Mouse (Mus musculus) liver, embryonic 16.5 days (tissue): ENCODE data around the gene Zswim8. TPM values are rescaled to one million over a fixed set of nuclear protein-coding genes. Genes with fewer than 3 reads are reported as not detected.

Experiments
- ATAC-seq: fragments of 200-750 bp; cut with Nextera tagmentation; 2 replicates; pipeline ENCODE4 v1.8.0; 2017; ENCODE audit warnings: low read depth, mild to moderate bottlenecking, moderate number of reproducible peaks, moderate library complexity
- H3K27ac ChIP-seq: fragments of 300-500 bp; sonication (generic); 2 replicates; pipeline ENCODE4 v1.5.1; 2014; ENCODE audit warnings: mild to moderate bottlenecking, low read length
- H3K27me3 ChIP-seq: fragments of 300-500 bp; sonication (generic); 2 replicates; pipeline ENCODE4 v1.6.1; 2014; ENCODE audit warnings: low read depth, low read length, mixed read lengths; ENCODE audit not compliant: control insufficient read depth, insufficient read depth
- H3K36me3 ChIP-seq: fragments of 300-500 bp; sonication (generic); 2 replicates; pipeline ENCODE4 v1.6.1; 2014; ENCODE audit warnings: mild to moderate bottlenecking; ENCODE audit not compliant: control insufficient read depth, insufficient read depth
- H3K4me1 ChIP-seq: fragments of 300-500 bp; sonication (generic); 2 replicates; pipeline ENCODE4 v1.6.1; 2014; ENCODE audit warnings: low read depth, low read length, mixed read lengths; ENCODE audit not compliant: control insufficient read depth
- H3K4me2 ChIP-seq: fragments of 300-500 bp; sonication (generic); 2 replicates; pipeline ENCODE4 v1.6.1; 2014; ENCODE audit warnings: low read depth, low read length, mixed read lengths
- H3K4me3 ChIP-seq: fragments of 300-500 bp; sonication (generic); 2 replicates; pipeline ENCODE4 v1.5.1; 2014; ENCODE audit warnings: low read depth, mild to moderate bottlenecking, low read length
- H3K9ac ChIP-seq: fragments of 300-500 bp; sonication (generic); 2 replicates; pipeline ENCODE4 v1.6.1; 2014; ENCODE audit warnings: low read depth, low read length
- H3K9me3 ChIP-seq: fragments of 300-500 bp; sonication (generic); replicated peaks from 2 replicates; pipeline ENCODE4 v1.6.1; 2016; ENCODE audit warnings: low read length; ENCODE audit not compliant: control insufficient read depth
- WGBS: fragments of 180-500 bp; shearing (Covaris S2); extraction: QIAGEN DNeasy Blood & Tissue Kit; methylation state at CpG from one replicate; pipeline ENCODE4 v1.1.7; 2014; ENCODE audit not compliant: insufficient replicate concordance; 5-methylcytosine and 5-hydroxymethylcytosine counted together
- polyA plus RNA-seq: library from polyadenylated mRNA; unstranded; fragments of >200 nt; fragmentation: Nextera tagmentation; extraction: Ambion mirVana; gene quantifications from 2 replicates; pipeline ENCODE4 v1.2.1, GENCODE M21; 2015

Gene Zswim8
- polyA plus RNA-seq, 1 experiment from 2014 or later = 6.3 TPM

DNA sequence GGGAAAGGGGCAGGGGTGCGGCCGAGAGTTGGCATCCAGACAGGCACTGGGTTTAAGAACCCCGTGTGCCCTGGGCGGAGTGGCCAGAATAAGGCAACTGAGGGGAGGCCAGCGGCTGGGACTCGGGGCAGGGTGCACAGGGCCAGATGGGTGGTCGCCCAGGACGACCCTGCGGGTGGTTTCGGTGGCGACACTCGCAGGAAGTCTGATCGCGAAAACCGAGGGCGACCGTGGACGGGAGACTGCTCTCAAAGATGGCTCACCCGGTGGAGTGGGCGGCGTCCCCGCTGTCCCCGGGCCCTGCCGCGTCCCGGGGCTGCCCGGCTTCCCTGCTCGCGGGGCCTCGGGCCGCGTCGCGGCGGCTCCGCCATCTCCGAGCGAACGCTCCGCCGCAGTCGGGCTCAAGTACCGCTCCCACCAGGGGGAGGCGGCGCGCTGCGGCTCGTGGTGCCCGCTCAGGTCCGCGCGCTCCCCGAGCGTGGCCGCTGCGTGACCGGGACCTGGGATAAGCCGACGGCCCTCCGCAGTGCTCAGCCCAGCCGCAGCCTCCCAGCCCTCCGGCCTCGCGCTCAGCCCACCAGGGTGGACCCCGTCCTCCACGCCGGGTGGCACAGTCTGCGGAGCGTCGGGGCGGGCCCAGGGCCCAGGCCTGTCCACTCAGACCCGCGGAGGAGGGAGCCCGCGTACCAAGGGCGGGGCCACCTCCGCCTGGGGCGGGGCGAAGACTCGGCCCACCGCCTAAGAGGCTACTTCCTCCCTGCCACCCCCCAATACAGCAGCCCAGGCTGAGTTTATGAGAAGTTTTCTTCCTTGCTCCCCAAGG is 26.8 kb downstream of the Zswim8 start, which contains the start of gene Ndst2:
TSS of gene Ndst2 (minus strand) at position 611 of the 823 bp plus-strand sequence.
- Histone ChIP-seq H3K4me3 (peak within 1 kb of the TSS; percentile 84), H3K9ac (peak within 1 kb of the TSS; percentile 91), H3K9me3 (no peaks in the 10 kb centered on the region), H3K27ac (peak within 1 kb of the TSS; percentile 86), H3K36me3 (peaks cover 10% of the 10 kb centered on the region), H3K4me2 (peak within 1 kb of the TSS; percentile 77), H3K27me3 (no peaks in the 10 kb centered on the region), H3K4me1 (peaks cover 32% of the 10 kb centered on the region)
- under 1% methylated on average over 75 of the region's 81 CpGs for WGBS
- peak; percentile 98 for ATAC-seq

DNA sequence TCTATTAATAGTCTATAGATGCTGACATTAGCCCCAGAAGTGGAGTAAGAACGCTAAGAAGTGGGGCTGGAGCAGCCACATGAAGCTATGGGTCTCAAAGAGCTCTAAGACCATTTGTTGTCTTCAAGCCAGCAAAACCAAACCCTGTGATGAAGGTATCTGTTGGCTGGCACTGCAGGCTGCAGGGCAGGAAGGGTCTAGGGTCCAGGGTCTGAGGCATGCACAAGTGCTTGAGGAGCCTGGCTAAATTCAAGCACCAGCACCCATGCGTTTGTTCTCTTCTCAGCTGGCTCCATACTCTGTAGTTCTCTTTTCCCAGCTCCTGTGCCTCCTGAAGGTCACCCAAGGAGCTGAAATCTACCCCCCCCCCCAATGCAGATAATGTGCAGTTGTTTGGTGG is 27.7 kb downstream of the Zswim8 start:
- 45% methylated on average over 2 of the region's 2 CpGs for WGBS
- Histone ChIP-seq H3K4me3 (peak overlapping the region; percentile 84; the same call in 1 of the 2 replicates), H3K9me3 (no peaks in the 10 kb centered on the region), H3K27me3 (no peaks in the 10 kb centered on the region), H3K4me1 (peaks cover 32% of the 10 kb centered on the region), H3K9ac (no peak overlapping the region; the same call in 1 of the 2 replicates), H3K36me3 (peaks cover under 1% of the 10 kb centered on the region), H3K27ac (peak overlapping the region; percentile 86), H3K4me2 (peak overlapping the region; percentile 77; the same call in 1 of the 2 replicates)
- ATAC-seq = no peak

- no peak overlapping the region for H3K27ac ChIP-seq
- H3K9me3 ChIP-seq = no peaks in the 10 kb centered on the region
- no peak overlapping the region for H3K9ac ChIP-seq
- no peak for ATAC-seq
- peaks cover 32% of the 10 kb centered on the region for H3K4me1 ChIP-seq
- H3K4me2 ChIP-seq = no peak overlapping the region
- 68% methylated on average over 13 of the region's 13 CpGs for WGBS
- no peak overlapping the region for H3K4me3 ChIP-seq
- no peaks in the 10 kb centered on the region for H3K27me3 ChIP-seq
- no peaks in the 10 kb centered on the region; the same call in 1 of the 2 replicates for H3K36me3 ChIP-seq
Observed at GRCm38 (mm10) chr14:20735892-20736390, 28.6 kb downstream of the Zswim8 start.

DNA sequence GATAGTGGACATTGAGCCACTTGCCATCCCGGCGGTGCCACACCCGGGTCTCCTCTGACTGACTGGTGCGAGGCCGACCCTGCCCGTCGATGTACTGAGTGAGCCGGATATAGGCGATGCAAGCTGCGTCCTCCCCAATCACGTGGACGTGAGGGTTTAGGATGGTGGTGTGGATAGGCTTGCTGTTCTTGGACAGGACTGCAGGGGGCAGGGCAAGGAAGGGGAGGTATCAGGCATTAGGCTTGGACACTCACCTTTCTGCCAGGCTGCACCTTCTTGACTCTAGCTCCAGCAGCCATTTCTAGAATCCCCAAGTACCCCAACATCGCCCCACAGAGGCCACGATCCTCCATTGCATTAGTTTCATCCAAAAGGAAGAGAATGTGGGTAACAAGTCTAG is 30.0 kb downstream of the Zswim8 start:
- H3K27ac ChIP-seq = no peak overlapping the region

DNA sequence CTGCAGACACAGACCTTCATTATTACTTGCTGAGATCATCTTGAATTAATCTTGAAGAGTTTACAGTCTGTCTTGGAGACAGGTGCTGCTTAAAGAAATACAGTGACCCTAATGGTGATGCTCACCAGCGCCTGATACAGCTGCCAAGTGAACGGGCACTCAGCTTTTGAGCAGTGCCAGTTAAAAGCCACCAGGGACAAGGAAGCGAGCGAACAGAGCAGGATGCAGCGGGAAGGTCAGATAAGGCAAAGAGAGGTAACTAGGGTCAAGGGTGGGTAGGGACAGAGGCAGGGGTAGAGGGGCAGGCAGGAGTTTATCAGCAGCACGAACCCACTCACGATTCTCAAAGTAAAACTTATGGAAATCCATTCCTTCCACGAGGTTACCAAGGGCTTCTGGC is 31.2 kb downstream of the Zswim8 start:
- no peak for ATAC-seq
- 73% methylated on average over 8 of the region's 8 CpGs for WGBS
- Histone ChIP-seq H3K9me3 (no peaks in the 10 kb centered on the region), H3K27ac (no peak overlapping the region), H3K4me2 (no peak overlapping the region), H3K4me3 (no peak overlapping the region), H3K9ac (no peak overlapping the region), H3K4me1 (peaks cover 17% of the 10 kb centered on the region), H3K27me3 (no peaks in the 10 kb centered on the region), H3K36me3 (no peaks in the 10 kb centered on the region; the same call in 1 of the 2 replicates)

More for the DNA sequence above, 30.0 kb downstream of the Zswim8 start:
- ATAC-seq = no peak
- Histone ChIP-seq H3K9me3 (no peaks in the 10 kb centered on the region), H3K36me3 (no peaks in the 10 kb centered on the region; the same call in 1 of the 2 replicates), H3K4me3 (no peak overlapping the region), H3K4me2 (0 out of 2 replicates have a peak overlapping the region, but pooled peaks have one; percentile 19), H3K9ac (no peak overlapping the region), H3K4me1 (peaks cover 21% of the 10 kb centered on the region), H3K27me3 (no peaks in the 10 kb centered on the region)
- WGBS = 47% methylated on average over 14 of the region's 14 CpGs

GRCm38 (mm10) chr14:20741301-20741700 is 33.9 kb downstream of the Zswim8 start:
- no peak overlapping the region for H3K4me3 ChIP-seq
- H3K9me3 ChIP-seq = no peaks in the 10 kb centered on the region
- H3K36me3 ChIP-seq = no peaks in the 10 kb centered on the region; the same call in 1 of the 2 replicates
- no peaks in the 10 kb centered on the region for H3K27me3 ChIP-seq
- H3K4me2 ChIP-seq = no peak overlapping the region
- WGBS = 72% methylated on average over 9 of the region's 9 CpGs
- no peak overlapping the region for H3K9ac ChIP-seq
- no peak for ATAC-seq
- no peak overlapping the region for H3K27ac ChIP-seq
- H3K4me1 ChIP-seq = peaks cover 10% of the 10 kb centered on the region

- no peak overlapping the region for H3K4me2 ChIP-seq
- no peak overlapping the region for H3K27ac ChIP-seq
- 60% methylated on average over 3 of the region's 3 CpGs for WGBS
- no peak overlapping the region for H3K4me3 ChIP-seq
- H3K27me3 ChIP-seq = no peaks in the 10 kb centered on the region
- H3K9me3 ChIP-seq = no peaks in the 10 kb centered on the region
- no peaks in the 10 kb centered on the region for H3K4me1 ChIP-seq
- no peaks in the 10 kb centered on the region; the same call in 1 of the 2 replicates for H3K36me3 ChIP-seq
- ATAC-seq = no peak
- H3K9ac ChIP-seq = no peak overlapping the region
Observed at GRCm38 (mm10) chr14:20743614-20744013, 36.3 kb downstream of the Zswim8 start.

- Histone ChIP-seq H3K27me3 (no peaks in the 10 kb centered on the region), H3K4me2 (no peak overlapping the region), H3K9ac (no peak overlapping the region), H3K36me3 (no peaks in the 10 kb centered on the region), H3K4me1 (no peaks in the 10 kb centered on the region), H3K4me3 (no peak overlapping the region), H3K9me3 (no peaks in the 10 kb centered on the region), H3K27ac (no peak overlapping the region)
- 63% methylated on average over 3 of the region's 3 CpGs for WGBS
- no peak for ATAC-seq
Observed at GRCm38 (mm10) chr14:20746935-20747334, 39.6 kb downstream of the Zswim8 start.

- H3K9me3 ChIP-seq = no peaks in the 10 kb centered on the region
- H3K4me3 ChIP-seq = no peak overlapping the region
- H3K27ac ChIP-seq = no peak overlapping the region
- H3K36me3 ChIP-seq = no peaks in the 10 kb centered on the region
- H3K27me3 ChIP-seq = no peaks in the 10 kb centered on the region
- H3K4me1 ChIP-seq = no peaks in the 10 kb centered on the region
- no peak overlapping the region for H3K9ac ChIP-seq
- 71% methylated on average over 4 of the region's 4 CpGs for WGBS
- ATAC-seq = no peak
- no peak overlapping the region for H3K4me2 ChIP-seq
Observed at GRCm38 (mm10) chr14:20748388-20748787, 41.0 kb downstream of the Zswim8 start.
